Mouse (Mus musculus) olfactory bulb, adult 2 months (tissue): Measurements from ENCODE around the gene Tsc22d3.

ENCODE experiments used
- CTCF ChIP-seq: fragments of 200-500 bp; IDR thresholded peaks from 2 replicates; pipeline ENCODE4 v1.5.1; 2012; ENCODE audit warnings: low read depth, mild to moderate bottlenecking, low read length, moderate library complexity; ENCODE audit not compliant: insufficient read depth
- POLR2A ChIP-seq: fragments of 200-500 bp; IDR thresholded peaks from 2 replicates; pipeline ENCODE4 v1.6.1; 2012; ENCODE audit warnings: mild to moderate bottlenecking, low read depth, low read length, moderate library complexity; ENCODE audit not compliant: insufficient read depth

DNA sequence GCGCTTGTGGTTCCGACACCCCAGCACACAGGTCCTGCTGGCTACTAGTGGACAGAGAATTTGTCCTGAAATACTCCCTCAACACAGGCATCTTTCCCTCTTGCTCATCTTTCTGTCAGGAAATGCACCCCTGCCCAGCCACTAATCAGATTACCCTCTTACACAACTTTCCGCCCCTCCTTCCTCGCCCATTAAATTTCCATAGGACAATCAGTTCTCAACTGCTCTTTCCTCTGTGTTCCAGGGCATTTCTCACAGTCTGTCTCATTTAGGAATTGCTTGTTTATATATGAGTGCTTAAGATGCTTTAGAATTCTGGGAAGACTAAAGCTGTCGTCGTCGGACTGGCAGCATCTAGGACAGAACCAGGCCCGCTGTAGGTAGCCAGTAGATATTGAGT lies 82.1 kb downstream of the Tsc22d3 start:
- no peak for TF ChIP-seq POLR2A
- TF ChIP-seq CTCF: no peak
